Mouse (Mus musculus): ENCODE results near the gene Tmod4.

Gene Tmod4

DNA sequence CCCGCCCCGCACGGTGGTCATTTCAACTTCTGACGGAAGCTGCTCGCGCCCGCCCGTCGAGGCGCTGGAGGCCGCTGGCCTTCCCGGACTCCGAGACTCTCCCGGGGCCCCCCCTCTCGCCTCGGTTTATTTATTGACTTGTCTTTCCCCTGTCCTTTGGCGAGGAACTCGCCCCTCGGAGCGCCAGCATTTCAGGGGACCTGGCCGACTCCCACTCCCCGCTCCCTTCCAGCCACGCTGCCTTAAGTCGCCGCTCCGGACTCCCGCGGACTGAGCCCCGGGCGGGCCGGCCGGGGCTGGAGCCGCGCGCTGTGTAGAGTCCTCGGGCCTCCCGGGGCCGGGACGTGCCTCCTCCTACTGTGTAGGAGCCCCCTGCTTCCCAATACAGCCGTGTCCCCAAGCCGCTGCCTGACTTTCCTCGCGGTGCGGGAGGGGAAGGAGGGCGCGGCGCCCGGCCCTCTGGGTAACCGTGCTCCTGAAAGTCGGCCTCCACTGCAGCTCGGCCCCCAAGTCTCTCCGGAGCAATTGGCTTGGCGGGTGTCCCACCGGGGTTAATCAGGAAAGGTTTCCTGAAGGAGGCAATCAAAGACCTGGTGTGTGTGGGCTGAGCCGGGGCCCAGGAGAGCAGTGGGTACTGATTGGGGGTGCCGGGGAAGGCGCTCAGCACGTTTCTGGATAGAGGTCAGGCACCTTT is 49.1 kb downstream of the Tmod4 start:
- DNase-seq (ENCODE audit: low spot score) = peak; percentile 30

DNA sequence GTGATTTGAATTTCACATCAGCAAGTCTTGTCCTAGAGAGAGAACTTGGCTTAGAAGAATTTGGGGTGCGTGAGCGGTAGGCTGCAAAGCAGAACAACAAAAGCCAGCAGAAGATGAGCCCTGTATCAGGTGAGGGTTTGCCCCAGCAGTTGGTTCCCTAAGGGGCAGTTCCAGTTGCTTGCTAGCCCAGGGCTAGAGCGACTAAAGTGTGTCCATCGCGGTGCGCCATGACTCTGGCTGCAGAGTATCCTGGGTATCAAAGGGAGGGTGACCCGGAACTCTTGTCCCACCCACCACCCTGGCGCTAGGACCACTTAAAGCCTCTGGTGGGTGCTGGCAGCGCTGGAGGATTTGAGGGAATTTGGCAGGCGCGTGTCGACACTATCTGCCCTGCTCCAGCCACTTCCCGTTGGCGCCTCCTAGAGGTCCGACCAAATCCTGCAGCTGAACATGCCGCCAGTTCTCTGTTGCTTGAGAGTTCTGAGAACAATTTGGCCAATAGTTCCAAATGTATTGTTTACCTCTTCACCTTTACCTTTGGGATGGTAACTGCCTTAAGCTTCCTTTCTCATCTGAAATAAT is 49.8 kb downstream of the Tmod4 start:
- DNase-seq (ENCODE audit: low spot score) = peak; percentile 84

DNA sequence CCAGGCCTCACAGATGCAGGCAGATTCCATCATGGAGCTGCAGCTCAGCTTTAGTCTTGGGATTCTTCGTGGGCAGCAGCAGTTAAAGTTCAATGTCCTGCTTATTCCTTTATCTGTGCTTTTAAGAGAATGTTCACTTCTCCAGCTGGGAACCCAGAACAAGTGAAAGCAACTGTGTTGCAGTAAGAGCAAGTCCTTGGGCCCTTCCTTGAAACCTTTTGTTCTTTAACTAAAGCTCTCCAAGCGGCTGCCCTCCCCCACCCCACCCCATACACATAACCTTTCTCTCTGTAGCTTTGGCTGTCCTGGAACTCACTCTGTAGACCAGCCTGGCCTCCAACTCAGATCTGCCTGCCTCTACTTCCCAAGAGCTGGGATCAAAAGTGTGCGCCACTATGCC is 52.2 kb downstream of the Tmod4 start:
- DNase-seq (ENCODE audit: low spot score) = no peak

DNA sequence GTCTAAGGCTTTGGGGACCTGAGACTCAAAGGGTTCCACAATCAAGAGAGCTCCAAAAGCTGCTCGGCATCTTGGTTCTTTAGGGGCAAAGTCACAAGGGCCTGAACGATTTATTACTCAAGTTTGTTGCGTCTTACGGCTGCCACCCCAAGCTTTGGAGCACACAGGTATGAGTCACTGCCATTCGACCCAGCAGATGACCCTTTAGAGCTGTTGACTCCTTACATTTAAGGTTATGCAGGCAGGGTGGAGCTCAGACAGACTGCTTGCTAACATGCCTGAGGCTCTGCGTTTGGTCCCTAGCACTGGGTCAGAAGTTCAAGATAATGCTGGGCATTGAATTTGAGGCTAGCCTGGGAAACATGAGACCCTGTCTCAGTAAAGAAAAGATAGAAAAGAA is 53.3 kb downstream of the Tmod4 start:
- no peak for DNase-seq (ENCODE audit: low spot score)

Data from ovary, postnatal 36 days (tissue).